Mouse (Mus musculus): Measurements from ENCODE around the gene Fam129a. TPM values are rescaled to one million over a fixed set of nuclear protein-coding genes. Genes with fewer than 3 reads are reported as not detected.
A peak's percentile ranks its signal among the peaks of the same experiment; 100 is the strongest.
"Not testable (repeated sequence)": the region's sequence is repeated elsewhere in the genome, so short reads cannot be mapped to it uniquely, and the experiment has no call there.

The Fam129a gene
- polyA plus RNA-seq, 1 experiment: 112 TPM

- DNase-seq (ENCODE audit: low spot score): no peak
Measured at GRCm38 (mm10) chr1:151728141-151728540, 157.2 kb downstream of the Fam129a start.

- no peak for DNase-seq (ENCODE audit: low spot score)
Measured at GRCm38 (mm10) chr1:151737146-151737545, 166.2 kb downstream of the Fam129a start.

- no peak for DNase-seq (ENCODE audit: low spot score)
Measured at GRCm38 (mm10) chr1:151741199-151741621, 170.2 kb downstream of the Fam129a start.

GRCm38 (mm10) chr1:151749894-151750293 is 178.9 kb downstream of the Fam129a start:
- not testable (repeated sequence) for DNase-seq (ENCODE audit: low spot score)

- no peak for DNase-seq (ENCODE audit: low spot score)
Measured at GRCm38 (mm10) chr1:151752946-151753345, 182.0 kb downstream of the Fam129a start.

GRCm38 (mm10) chr1:151753374-151753929 is 182.5 kb downstream of the Fam129a start:
- no peak for DNase-seq (ENCODE audit: low spot score)

- DNase-seq (ENCODE audit: low spot score): no peak
Measured at GRCm38 (mm10) chr1:151754028-151754489, 183.1 kb downstream of the Fam129a start.

- DNase-seq (ENCODE audit: low spot score): peak; percentile 92
Measured at GRCm38 (mm10) chr1:151754881-151755659, 184.1 kb downstream of the Fam129a start, which contains the start of gene Edem3. Gene Edem3 (plus strand): TSS chr1:151755371.

GRCm38 (mm10) chr1:151755660-151756424 is 184.9 kb downstream of the Fam129a start:
- no peak for DNase-seq (ENCODE audit: low spot score)

- no peak for DNase-seq (ENCODE audit: low spot score)
Measured at GRCm38 (mm10) chr1:151756425-151756728, 185.4 kb downstream of the Fam129a start.

GRCm38 (mm10) chr1:151758301-151758700 is 187.3 kb downstream of the Fam129a start:
- DNase-seq (ENCODE audit: low spot score): no peak

- no peak for DNase-seq (ENCODE audit: low spot score)
Measured at GRCm38 (mm10) chr1:151758991-151759390, 188.0 kb downstream of the Fam129a start.

GRCm38 (mm10) chr1:151764236-151764635 is 193.2 kb downstream of the Fam129a start:
- no peak for DNase-seq (ENCODE audit: low spot score)

- no peak for DNase-seq (ENCODE audit: low spot score)
Measured at GRCm38 (mm10) chr1:151766166-151766565, 195.2 kb downstream of the Fam129a start.

- no peak for DNase-seq (ENCODE audit: low spot score)
Measured at GRCm38 (mm10) chr1:151766976-151767654, 196.1 kb downstream of the Fam129a start.

- no peak for DNase-seq (ENCODE audit: low spot score)
Measured at GRCm38 (mm10) chr1:151769200-151769913, 198.4 kb downstream of the Fam129a start.

Other genes with a start within 250 kb of the Fam129a start
- 65.5 and 76.2 TPM in 2 replicates for gene Ivns1abp, start 226.7 kb upstream of the Fam129a start, polyA plus RNA-seq (2012; rRNA removed)
- 14.6 and 20.1 TPM in 2 replicates for gene Swt1, start 142.7 kb upstream of the Fam129a start, polyA plus RNA-seq (2012; rRNA removed)
- gene Trmt1l, start 142.6 kb upstream of the Fam129a start, polyA plus RNA-seq (2012; rRNA removed): 28.8 and 29.3 TPM in 2 replicates
- gene Rnf2, start 70.2 kb upstream of the Fam129a start, polyA plus RNA-seq (2012; rRNA removed): 36.3 and 37.8 TPM in 2 replicates
- 12.3 and 12.8 TPM in 2 replicates for gene Edem3, start 184.2 kb downstream of the Fam129a start, polyA plus RNA-seq (2012; rRNA removed)

All from urinary bladder, adult 2 months (tissue).